In genomic region chr11:60294630-60295313, GRCm38 (mm10) we compare ENCODE assay signal across 8 mouse cellular contexts. TPM values are rescaled to one million over a fixed set of nuclear protein-coding genes. Genes with fewer than 3 reads are reported as not detected.
A peak's percentile ranks its signal among the peaks of the same experiment; 100 is the strongest.
DNase-seq lines count a peak whose midpoint lies in the region; ATAC-seq and TF ChIP-seq lines count a peak whose summit lies in the region.

No protein-coding gene starts in this region.

- no peaks in the 10 kb centered on the region for H3K27me3 ChIP-seq in kidney, postnatal 0 days (ENCODE audit: insufficient read depth, low read length)
- H3K27me3 ChIP-seq in forebrain, embryonic 11.5 days (ENCODE audit: control insufficient read depth, insufficient read depth, low read length): no peaks in the 10 kb centered on the region

- TF ChIP-seq POLR2A in olfactory bulb, adult 2 months (IDR thresholded peaks at IDR 0.05; ENCODE audit: insufficient read depth, low read depth, low read length): no peak

- no peak overlapping the region for H3K4me3 ChIP-seq in kidney, postnatal 0 days (replicated peaks; ENCODE audit: low read depth, low read length)
- no peak overlapping the region for H3K4me3 ChIP-seq in forebrain, embryonic 11.5 days (ENCODE audit: low read depth, low read length)
- H3K4me3 ChIP-seq in olfactory bulb, adult 2 months (ENCODE audit: insufficient read depth, low read depth, low read length): no peak overlapping the region

- 52% methylated on average over 5 of the region's 5 CpGs for WGBS in kidney, postnatal 0 days
- 40% methylated on average over 5 of the region's 5 CpGs for WGBS in forebrain, embryonic 11.5 days
- 54% methylated on average over 5 of the region's 5 CpGs for WGBS in olfactory bulb, adult 2 months

- TF ChIP-seq CTCF in kidney, postnatal 0 days (IDR thresholded peaks at IDR 0.05; ENCODE audit: low read depth): no peak
- no peak for TF ChIP-seq CTCF in olfactory bulb, adult 2 months (IDR thresholded peaks at IDR 0.05; ENCODE audit: insufficient read depth, low read depth, low read length)

- no peaks in the 10 kb centered on the region for H3K9me3 ChIP-seq in kidney, postnatal 0 days (replicated peaks; ENCODE audit: low read length)
- H3K9me3 ChIP-seq in forebrain, embryonic 11.5 days (ENCODE audit: control insufficient read depth, low read length): no peaks in the 10 kb centered on the region

- H3K9ac ChIP-seq in kidney, postnatal 0 days (ENCODE audit: low read depth, low read length): no peak overlapping the region
- H3K9ac ChIP-seq in forebrain, embryonic 11.5 days (ENCODE audit: low read length): peak overlapping the region; percentile 24

- no peak for DNase-seq in kidney, postnatal 0 days (ENCODE audit: low spot score)
- DNase-seq in kidney, postnatal 4 days: no peak
- DNase-seq in forebrain, embryonic 11.5 days (ENCODE audit: low spot score): peak; percentile 68
- DNase-seq in liver: peak; percentile 80
- DNase-seq in frontal cortex, postnatal 25 days (ENCODE audit: low spot score in 2 of 2): no peak
- DNase-seq in adrenal gland, adult 2 months: no peak
- DNase-seq in gastrocnemius, adult 8-10 months (ENCODE audit: low spot score in 2 of 2): no peak

- no peak overlapping the region for H3K4me2 ChIP-seq in kidney, postnatal 0 days (ENCODE audit: low read length)
- no peak overlapping the region; the same call in 1 of the 2 replicates for H3K4me2 ChIP-seq in forebrain, embryonic 11.5 days (ENCODE audit: low read depth, low read length, severe bottlenecking)

- H3K36me3 ChIP-seq in kidney, postnatal 0 days (ENCODE audit: insufficient read depth, low read length): no peaks in the 10 kb centered on the region
- H3K36me3 ChIP-seq in forebrain, embryonic 11.5 days (ENCODE audit: control insufficient read depth, insufficient read depth, low read length): no peaks in the 10 kb centered on the region

- H3K4me1 ChIP-seq in kidney, postnatal 0 days (replicated peaks; ENCODE audit: insufficient read depth, low read length): peaks cover 13% of the 10 kb centered on the region; the same call in 1 of the 2 replicates
- H3K4me1 ChIP-seq in forebrain, embryonic 11.5 days (replicated peaks; ENCODE audit: control insufficient read depth, insufficient read depth, low read length): peaks cover 41% of the 10 kb centered on the region
- peaks cover 25% of the 10 kb centered on the region for H3K4me1 ChIP-seq in olfactory bulb, adult 2 months (ENCODE audit: control insufficient read depth, insufficient read depth, low read length)

- no peak for ATAC-seq in kidney, postnatal 0 days (replicated peaks; ENCODE audit: low FRiP score, low read depth)
- peak; percentile 64 for ATAC-seq in forebrain, embryonic 11.5 days (replicated peaks; ENCODE audit: low FRiP score)

- peak overlapping the region; percentile 13; the same call in 1 of the 2 replicates for H3K27ac ChIP-seq in kidney, postnatal 0 days
- H3K27ac ChIP-seq in forebrain, embryonic 11.5 days (ENCODE audit: low read depth, low read length): peak overlapping the region; percentile 89
- H3K27ac ChIP-seq in olfactory bulb, adult 2 months (ENCODE audit: insufficient read depth, low read depth, low read length): peak overlapping the region; percentile 86

RNA-seq across cellular contexts. Expression of gene Tom1l2, which starts 57.9 kb away (rescaled TPM):
- 27.9 and 29.9 TPM in 2 replicates for polyA plus RNA-seq in kidney, postnatal 0 days (2015; fragmentation: Nextera tagmentation; extraction: Ambion mirVana)
- polyA plus RNA-seq in forebrain, embryonic 11.5 days (2014; fragmentation: Nextera tagmentation; extraction: Ambion mirVana): 18.0 and 19.5 TPM in 2 replicates
- 119 TPM in 1 of 2 replicates, not detected in the other for polyA plus RNA-seq in olfactory bulb, adult 2 months (2012; ENCODE audit: insufficient read depth, insufficient read length, low replicate concordance, missing spikeins)
- total RNA-seq in adrenal gland, adult 2 months (2021): 10 to 100 TPM; 71.9 to 78.5 TPM
- polyA plus RNA-seq in adrenal gland, adult 2 months (2012; rRNA removed): 159 and 181 TPM in 2 replicates
- 10 to 100 TPM; 61.0 to 68.8 (median 65.7) TPM for total RNA-seq in gastrocnemius, adult 8-10 months (2022)

RNA-seq across cellular contexts. Expression of gene Drc3, which starts 58.4 kb away (rescaled TPM):
- 2.1 and 2.2 TPM in 2 replicates for polyA plus RNA-seq in kidney, postnatal 0 days (2015; fragmentation: Nextera tagmentation; extraction: Ambion mirVana)
- polyA plus RNA-seq in forebrain, embryonic 11.5 days (2014; fragmentation: Nextera tagmentation; extraction: Ambion mirVana): 1.6 and 2.1 TPM in 2 replicates
- polyA plus RNA-seq in olfactory bulb, adult 2 months (2012; ENCODE audit: insufficient read depth, insufficient read length, low replicate concordance, missing spikeins): not detected in 2 replicates
- total RNA-seq in adrenal gland, adult 2 months (2021): 1 to 10 TPM in 1 of 2 experiments, under 1 TPM in 1; 0.61 to 1.5 TPM
- polyA plus RNA-seq in adrenal gland, adult 2 months (2012; rRNA removed): 0.90 and 1.0 TPM in 2 replicates
- 1 to 10 TPM; 1.1 to 1.4 (median 1.1) TPM for total RNA-seq in gastrocnemius, adult 8-10 months (2022)

Comparison
In these comparisons a context has a peak if more than half of its experiments do, and no peak if none do; other contexts are left out.
1. DNase-seq: peak in forebrain, embryonic 11.5 days (single experiment) and liver (single experiment); none in kidney, postnatal 0 days (single experiment), kidney, postnatal 4 days (0 of 2), frontal cortex, postnatal 25 days (0 of 2), adrenal gland, adult 2 months (single experiment) and gastrocnemius, adult 8-10 months (0 of 2).
2. H3K27ac ChIP-seq: peak in every context shown above with its lines; median percentile 89 in forebrain, embryonic 11.5 days; 86 in olfactory bulb, adult 2 months; 13 in kidney, postnatal 0 days.